Mouse (Mus musculus): ENCODE measurements around the gene Epb41l3. TPM values are rescaled to one million over a fixed set of nuclear protein-coding genes. Genes with fewer than 3 reads are reported as not detected.
A peak's percentile ranks its signal among the peaks of the same experiment; 100 is the strongest.

The Epb41l3 gene
- polyA plus RNA-seq (2012) = 0.12 TPM in 1 of 2 replicates, not detected in the other

- Histone ChIP-seq H3K36me3 (ENCODE audit: control insufficient read depth) (no peaks in the 10 kb centered on the region), H3K4me1 (ENCODE audit: control insufficient read depth) (no peaks in the 10 kb centered on the region), H3K9me3 (ENCODE audit: control insufficient read depth, low read length) (no peaks in the 10 kb centered on the region; the same call in 1 of the 2 replicates), H3K27me3 (ENCODE audit: control insufficient read depth) (peaks cover 27% of the 10 kb centered on the region), H3K4me3 (replicated peaks) (peak within 1 kb of the TSS; percentile 10)
- TF ChIP-seq GATA1 (IDR thresholded peaks at IDR 0.05; ENCODE audit: low read length) (no peak), TAL1 (IDR thresholded peaks at IDR 0.05; ENCODE audit: low read length) (no peak)
These were observed at the start of gene Epb41l3 for GRCm38 (mm10) chr17:69075501-69076237. TSS of gene Epb41l3 (plus strand) at chr17:69075683.

GRCm38 (mm10) chr17:69038760-69039675 lies 36.5 kb upstream of the Epb41l3 start:
- H3K36me3 ChIP-seq (ENCODE audit: control insufficient read depth) = no peaks in the 10 kb centered on the region
- TF ChIP-seq TAL1 (IDR thresholded peaks at IDR 0.05; ENCODE audit: low read length) = no peak
- no peak overlapping the region for H3K4me3 ChIP-seq (replicated peaks)
- H3K27me3 ChIP-seq (ENCODE audit: control insufficient read depth) = no peaks in the 10 kb centered on the region
- H3K9me3 ChIP-seq (ENCODE audit: control insufficient read depth, low read length) = peaks cover 27% of the 10 kb centered on the region
- no peaks in the 10 kb centered on the region for H3K4me1 ChIP-seq (ENCODE audit: control insufficient read depth)

GRCm38 (mm10) chr17:69041516-69041915 lies 34.0 kb upstream of the Epb41l3 start:
- Histone ChIP-seq H3K36me3 (ENCODE audit: control insufficient read depth) (no peaks in the 10 kb centered on the region), H3K27me3 (ENCODE audit: control insufficient read depth) (no peaks in the 10 kb centered on the region), H3K9me3 (ENCODE audit: control insufficient read depth, low read length) (peaks cover 35% of the 10 kb centered on the region), H3K4me3 (replicated peaks) (no peak overlapping the region), H3K4me1 (ENCODE audit: control insufficient read depth) (no peaks in the 10 kb centered on the region)
- TF ChIP-seq GATA1 (IDR thresholded peaks at IDR 0.05; ENCODE audit: low read length) (no peak), TAL1 (IDR thresholded peaks at IDR 0.05; ENCODE audit: low read length) (no peak)

- Histone ChIP-seq H3K4me3 (replicated peaks) (no peak overlapping the region), H3K9me3 (ENCODE audit: control insufficient read depth, low read length) (peaks cover 27% of the 10 kb centered on the region), H3K36me3 (ENCODE audit: control insufficient read depth) (no peaks in the 10 kb centered on the region), H3K4me1 (ENCODE audit: control insufficient read depth) (no peaks in the 10 kb centered on the region), H3K27me3 (ENCODE audit: control insufficient read depth) (no peaks in the 10 kb centered on the region)
- TF ChIP-seq GATA1 (IDR thresholded peaks at IDR 0.05; ENCODE audit: low read length) (no peak), TAL1 (IDR thresholded peaks at IDR 0.05; ENCODE audit: low read length) (no peak)
These were observed 26.7 kb upstream of the Epb41l3 start for GRCm38 (mm10) chr17:69048826-69049225.

- H3K27me3 ChIP-seq (ENCODE audit: control insufficient read depth) = no peaks in the 10 kb centered on the region
- TF ChIP-seq GATA1 (IDR thresholded peaks at IDR 0.05; ENCODE audit: low read length) (no peak), TAL1 (IDR thresholded peaks at IDR 0.05; ENCODE audit: low read length) (no peak)
- H3K9me3 ChIP-seq (ENCODE audit: control insufficient read depth, low read length) = peaks cover 28% of the 10 kb centered on the region
- H3K4me1 ChIP-seq (ENCODE audit: control insufficient read depth) = no peaks in the 10 kb centered on the region
- no peak overlapping the region for H3K4me3 ChIP-seq (replicated peaks)
- no peaks in the 10 kb centered on the region for H3K36me3 ChIP-seq (ENCODE audit: control insufficient read depth)
These were observed 21.5 kb upstream of the Epb41l3 start for GRCm38 (mm10) chr17:69054029-69054428.

GRCm38 (mm10) chr17:69059760-69060159 lies 15.7 kb upstream of the Epb41l3 start:
- Histone ChIP-seq H3K27me3 (ENCODE audit: control insufficient read depth) (no peaks in the 10 kb centered on the region), H3K9me3 (ENCODE audit: control insufficient read depth, low read length) (peaks cover 19% of the 10 kb centered on the region), H3K4me3 (replicated peaks) (no peak overlapping the region), H3K36me3 (ENCODE audit: control insufficient read depth) (no peaks in the 10 kb centered on the region), H3K4me1 (ENCODE audit: control insufficient read depth) (no peaks in the 10 kb centered on the region)
- TF ChIP-seq GATA1 (IDR thresholded peaks at IDR 0.05; ENCODE audit: low read length) (no peak), TAL1 (IDR thresholded peaks at IDR 0.05; ENCODE audit: low read length) (no peak)

GRCm38 (mm10) chr17:69060388-69060787 lies 15.1 kb upstream of the Epb41l3 start:
- Histone ChIP-seq H3K36me3 (ENCODE audit: control insufficient read depth) (no peaks in the 10 kb centered on the region), H3K27me3 (ENCODE audit: control insufficient read depth) (no peaks in the 10 kb centered on the region), H3K4me3 (replicated peaks) (no peak overlapping the region), H3K4me1 (ENCODE audit: control insufficient read depth) (no peaks in the 10 kb centered on the region), H3K9me3 (ENCODE audit: control insufficient read depth, low read length) (peaks cover 19% of the 10 kb centered on the region)
- no peak for TF ChIP-seq TAL1 (IDR thresholded peaks at IDR 0.05; ENCODE audit: low read length)
- TF ChIP-seq GATA1 (IDR thresholded peaks at IDR 0.05; ENCODE audit: low read length) = no peak

- TF ChIP-seq GATA1 (IDR thresholded peaks at IDR 0.05; ENCODE audit: low read length) (no peak), TAL1 (IDR thresholded peaks at IDR 0.05; ENCODE audit: low read length) (no peak)
- H3K27me3 ChIP-seq (ENCODE audit: control insufficient read depth) = no peaks in the 10 kb centered on the region
- no peaks in the 10 kb centered on the region for H3K4me1 ChIP-seq (ENCODE audit: control insufficient read depth)
- H3K36me3 ChIP-seq (ENCODE audit: control insufficient read depth) = no peaks in the 10 kb centered on the region
- H3K9me3 ChIP-seq (ENCODE audit: control insufficient read depth, low read length) = peaks cover 12% of the 10 kb centered on the region
- no peak overlapping the region for H3K4me3 ChIP-seq (replicated peaks)
These were observed 13.4 kb upstream of the Epb41l3 start for GRCm38 (mm10) chr17:69061883-69062745.
